Mouse (Mus musculus) hindbrain, postnatal 0 days (tissue): Measurements from ENCODE around the gene Ebf1. TPM values are rescaled to one million over a fixed set of nuclear protein-coding genes. Genes with fewer than 3 reads are reported as not detected.

Experiments
- ATAC-seq: fragments of 200-750 bp; cut with Nextera tagmentation; 2 replicates; pipeline ENCODE4 v1.8.0; 2017; ENCODE audit warnings: mild to moderate bottlenecking, moderate TSS enrichment, moderate library complexity
- DNase-seq: peaks from one replicate; pipeline ENCODE4 v3.0.0-alpha.2; 2015; ENCODE audit warnings: low spot score
- H3K27ac ChIP-seq: fragments of 300-500 bp; sonication (generic); 2 replicates; pipeline ENCODE4 v1.5.1; 2014; ENCODE audit warnings: mild to moderate bottlenecking
- H3K27me3 ChIP-seq: fragments of 300-500 bp; sonication (generic); 2 replicates; pipeline ENCODE4 v1.6.1; 2014; ENCODE audit warnings: low read length, mixed read lengths; ENCODE audit not compliant: insufficient read depth
- H3K36me3 ChIP-seq: fragments of 300-500 bp; sonication (generic); 2 replicates; pipeline ENCODE4 v1.6.1; 2014; ENCODE audit warnings: low read length, mixed read lengths; ENCODE audit not compliant: insufficient read depth
- H3K4me1 ChIP-seq: fragments of 300-500 bp; sonication (generic); 2 replicates; pipeline ENCODE4 v1.6.1; 2014; ENCODE audit warnings: antibody characterized with exemption, low read length, mixed read lengths; ENCODE audit not compliant: insufficient read depth
- H3K4me2 ChIP-seq: fragments of 300-500 bp; sonication (generic); 2 replicates; pipeline ENCODE4 v1.6.1; 2014; ENCODE audit warnings: low read depth, mild to moderate bottlenecking, low read length, moderate library complexity, mixed read lengths
- H3K4me3 ChIP-seq: fragments of 300-500 bp; sonication (generic); 2 replicates; pipeline ENCODE4 v1.5.1; 2014; ENCODE audit warnings: low read length
- H3K9ac ChIP-seq: fragments of 300-500 bp; sonication (generic); replicated peaks from 2 replicates; pipeline ENCODE4 v1.6.1; 2014; ENCODE audit warnings: mild to moderate bottlenecking, low read length, moderate library complexity, mixed read lengths
- H3K9me3 ChIP-seq: fragments of 300-500 bp; sonication (generic); 2 replicates; pipeline ENCODE4 v1.6.1; 2016; ENCODE audit warnings: low read length, mixed read lengths
- CTCF ChIP-seq: IDR thresholded peaks from 2 replicates; pipeline ENCODE4 v1.5.1; 2016; ENCODE audit warnings: antibody characterized with exemption, control low read depth, low read depth
- WGBS: fragments of 180-500 bp; shearing (Covaris S2); extraction: QIAGEN DNeasy Blood & Tissue Kit; methylation state at CpG from one replicate; pipeline ENCODE4 v1.1.7; 2014; 5-methylcytosine and 5-hydroxymethylcytosine counted together
- polyA plus RNA-seq: library from polyadenylated mRNA; unstranded; fragments of >200 nt; fragmentation: Nextera tagmentation; extraction: Ambion mirVana; gene quantifications from 2 replicates; pipeline ENCODE4 v1.2.1, GENCODE M21; 2015
- total RNA-seq: library from RNA; depleted of rRNA; stranded (reverse); fragments of >200 nt; gene quantifications from 2 replicates; pipeline ENCODE4 v1.2.3, GENCODE M21; 2014

Gene Ebf1
- total and polyA plus RNA-seq, 2 experiments from 2014 or later = 67.1 to 71.7 TPM

DNA sequence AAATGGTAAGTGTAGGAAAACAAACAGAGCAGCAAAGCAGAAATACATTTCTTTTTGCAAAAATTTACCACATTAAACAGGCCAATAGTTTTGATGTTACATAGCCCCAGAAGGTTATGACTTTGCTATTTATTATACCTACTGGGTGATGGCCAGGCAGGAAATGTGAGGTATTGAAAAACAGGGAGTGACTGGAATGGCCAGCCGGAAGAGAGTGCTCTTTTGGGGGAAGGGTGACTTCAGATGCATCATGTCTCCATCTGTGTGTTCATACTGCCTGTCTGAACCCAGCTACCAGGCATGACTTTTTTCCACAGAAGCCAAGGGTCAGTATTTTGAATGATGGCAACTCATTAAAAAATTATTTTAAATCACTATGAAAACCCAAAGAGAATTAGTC, 84.7 kb downstream of the Ebf1 start:
- H3K4me1 ChIP-seq = peaks cover 6% of the 10 kb centered on the region
- no peak overlapping the region for H3K4me2 ChIP-seq
- 74% methylated on average over 1 of the region's 1 CpGs for WGBS
- H3K4me3 ChIP-seq = no peak overlapping the region
- H3K27me3 ChIP-seq = no peaks in the 10 kb centered on the region
- no peaks in the 10 kb centered on the region for H3K9me3 ChIP-seq
- no peak for DNase-seq
- TF ChIP-seq CTCF = no peak
- ATAC-seq = no peak
- no peak overlapping the region for H3K9ac ChIP-seq
- no peak overlapping the region for H3K27ac ChIP-seq
- no peaks in the 10 kb centered on the region for H3K36me3 ChIP-seq

DNA sequence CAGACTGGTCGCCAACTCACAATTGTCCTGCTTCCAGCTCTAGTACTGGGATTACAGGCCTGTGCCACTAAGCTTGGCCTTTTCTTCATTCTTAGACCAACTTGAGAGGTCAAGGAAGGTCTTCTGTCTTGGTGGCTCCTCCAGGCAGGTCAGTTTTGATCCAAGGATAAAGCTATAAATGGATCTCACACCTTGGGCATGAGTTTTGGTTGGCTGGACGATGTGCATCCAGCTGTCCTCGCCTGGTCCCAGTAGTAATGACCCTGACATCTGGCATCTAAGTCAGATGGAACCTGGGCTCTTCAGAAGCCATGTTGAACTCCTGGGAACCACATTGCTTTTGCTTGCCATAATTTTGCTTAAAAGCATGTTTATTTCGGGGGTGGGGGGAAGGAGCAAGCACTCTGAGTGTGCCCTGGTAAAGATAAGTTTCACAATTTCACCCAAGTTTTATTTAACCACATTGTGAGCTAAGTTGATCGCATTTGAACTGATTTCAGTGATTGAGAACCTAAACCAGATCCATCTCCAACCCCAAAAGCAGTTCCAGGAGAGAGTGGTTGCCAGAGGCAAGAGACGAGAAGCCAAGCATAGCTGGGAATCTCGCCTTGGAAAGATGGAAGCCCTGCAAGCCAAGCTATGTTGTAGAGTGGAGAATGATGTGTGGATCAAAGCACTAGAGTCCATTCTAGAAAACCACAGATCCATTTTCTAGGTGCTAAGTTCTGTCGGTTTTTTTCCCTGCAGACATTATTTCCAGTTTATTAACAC, 85.8 kb downstream of the Ebf1 start:
- H3K4me1 ChIP-seq = no peaks in the 10 kb centered on the region
- no peak overlapping the region for H3K27ac ChIP-seq
- WGBS = 91% methylated on average over 8 of the region's 8 CpGs
- no peak overlapping the region for H3K4me2 ChIP-seq
- H3K9me3 ChIP-seq = no peaks in the 10 kb centered on the region
- no peak overlapping the region for H3K4me3 ChIP-seq
- TF ChIP-seq CTCF = no peak
- H3K9ac ChIP-seq = no peak overlapping the region
- no peak for DNase-seq
- no peaks in the 10 kb centered on the region for H3K36me3 ChIP-seq
- H3K27me3 ChIP-seq = no peaks in the 10 kb centered on the region
- ATAC-seq = no peak

DNA sequence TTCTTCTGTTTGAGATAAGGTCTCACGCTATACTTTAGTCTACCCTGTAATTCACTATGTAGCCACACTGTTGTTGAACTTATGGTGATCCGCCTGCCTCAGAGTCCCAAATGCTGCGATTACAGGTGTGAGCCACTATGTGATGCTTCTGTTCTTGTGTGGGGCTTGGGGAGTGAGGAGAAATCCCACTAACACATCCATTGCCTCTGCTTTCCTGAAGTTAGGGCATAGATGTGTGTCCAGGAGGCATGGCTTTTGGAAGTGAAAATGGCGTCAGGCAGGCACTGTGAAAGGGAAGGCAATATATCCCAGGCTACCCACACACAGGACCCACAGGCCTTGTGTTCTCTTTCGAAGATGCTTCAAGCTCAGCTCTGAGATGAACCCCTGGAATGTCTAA, 86.8 kb downstream of the Ebf1 start:
- ATAC-seq (no peak), DNase-seq (no peak)
- H3K27ac ChIP-seq = no peak overlapping the region
- no peak overlapping the region for H3K4me2 ChIP-seq
- no peak for TF ChIP-seq CTCF
- no peak overlapping the region for H3K4me3 ChIP-seq
- no peaks in the 10 kb centered on the region for H3K27me3 ChIP-seq
- H3K36me3 ChIP-seq = no peaks in the 10 kb centered on the region
- no peaks in the 10 kb centered on the region for H3K9me3 ChIP-seq
- WGBS = 93% methylated on average over 5 of the region's 5 CpGs
- no peak overlapping the region for H3K9ac ChIP-seq
- H3K4me1 ChIP-seq = no peaks in the 10 kb centered on the region

DNA sequence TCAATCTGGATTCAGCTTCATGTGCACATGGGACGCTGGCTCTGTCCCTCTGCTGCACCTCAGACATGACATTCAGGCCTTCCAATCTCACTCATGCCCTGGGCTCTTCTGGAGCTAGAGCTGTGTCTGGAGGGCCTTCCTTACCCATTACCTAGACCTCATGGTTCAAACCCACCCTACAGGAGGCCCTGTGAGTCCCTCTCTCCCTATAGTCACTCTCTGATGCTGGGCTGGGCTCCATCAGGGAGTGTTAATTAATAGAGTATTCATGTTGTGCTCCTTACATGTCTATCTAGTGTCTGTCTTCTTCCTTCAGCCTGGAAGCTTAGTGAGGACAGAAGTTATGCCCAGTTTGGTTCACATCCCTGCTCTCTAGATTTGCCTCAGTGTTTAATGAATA, 88.7 kb downstream of the Ebf1 start:
- 70% methylated on average over 1 of the region's 1 CpGs for WGBS
- no peak overlapping the region for H3K4me3 ChIP-seq
- ATAC-seq = no peak
- no peaks in the 10 kb centered on the region for H3K27me3 ChIP-seq
- no peaks in the 10 kb centered on the region for H3K4me1 ChIP-seq
- no peak for TF ChIP-seq CTCF
- H3K4me2 ChIP-seq = no peak overlapping the region
- no peak overlapping the region for H3K27ac ChIP-seq
- no peaks in the 10 kb centered on the region for H3K9me3 ChIP-seq
- H3K36me3 ChIP-seq = no peaks in the 10 kb centered on the region
- no peak for DNase-seq
- H3K9ac ChIP-seq = no peak overlapping the region

DNA sequence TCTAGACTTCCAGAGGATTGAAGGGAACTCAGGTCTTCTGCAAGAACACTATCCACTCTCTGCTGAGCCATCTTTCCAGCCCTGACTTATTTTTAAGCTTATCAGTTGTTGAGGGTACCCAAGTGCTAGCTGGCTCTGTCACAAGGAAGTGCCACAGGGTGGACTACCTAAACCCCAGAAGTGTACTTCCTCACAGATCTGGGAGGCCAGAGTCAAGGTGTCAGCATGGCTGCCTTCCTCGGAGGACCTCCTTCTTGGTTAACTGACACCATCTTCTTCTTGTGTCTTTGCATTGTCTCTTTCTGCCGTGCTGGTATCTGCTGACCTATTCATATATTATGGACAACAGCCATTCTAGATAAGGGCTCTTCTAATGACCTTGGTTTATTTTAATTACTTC, 89.3 kb downstream of the Ebf1 start:
- H3K9ac ChIP-seq = no peak overlapping the region
- no peak for TF ChIP-seq CTCF
- no peak overlapping the region for H3K4me3 ChIP-seq
- H3K9me3 ChIP-seq = no peaks in the 10 kb centered on the region
- 89% methylated on average over 2 of the region's 2 CpGs for WGBS
- H3K4me2 ChIP-seq = no peak overlapping the region
- no peaks in the 10 kb centered on the region for H3K4me1 ChIP-seq
- no peaks in the 10 kb centered on the region for H3K27me3 ChIP-seq
- no peak overlapping the region for H3K27ac ChIP-seq
- ATAC-seq (no peak), DNase-seq (no peak)
- no peaks in the 10 kb centered on the region for H3K36me3 ChIP-seq

DNA sequence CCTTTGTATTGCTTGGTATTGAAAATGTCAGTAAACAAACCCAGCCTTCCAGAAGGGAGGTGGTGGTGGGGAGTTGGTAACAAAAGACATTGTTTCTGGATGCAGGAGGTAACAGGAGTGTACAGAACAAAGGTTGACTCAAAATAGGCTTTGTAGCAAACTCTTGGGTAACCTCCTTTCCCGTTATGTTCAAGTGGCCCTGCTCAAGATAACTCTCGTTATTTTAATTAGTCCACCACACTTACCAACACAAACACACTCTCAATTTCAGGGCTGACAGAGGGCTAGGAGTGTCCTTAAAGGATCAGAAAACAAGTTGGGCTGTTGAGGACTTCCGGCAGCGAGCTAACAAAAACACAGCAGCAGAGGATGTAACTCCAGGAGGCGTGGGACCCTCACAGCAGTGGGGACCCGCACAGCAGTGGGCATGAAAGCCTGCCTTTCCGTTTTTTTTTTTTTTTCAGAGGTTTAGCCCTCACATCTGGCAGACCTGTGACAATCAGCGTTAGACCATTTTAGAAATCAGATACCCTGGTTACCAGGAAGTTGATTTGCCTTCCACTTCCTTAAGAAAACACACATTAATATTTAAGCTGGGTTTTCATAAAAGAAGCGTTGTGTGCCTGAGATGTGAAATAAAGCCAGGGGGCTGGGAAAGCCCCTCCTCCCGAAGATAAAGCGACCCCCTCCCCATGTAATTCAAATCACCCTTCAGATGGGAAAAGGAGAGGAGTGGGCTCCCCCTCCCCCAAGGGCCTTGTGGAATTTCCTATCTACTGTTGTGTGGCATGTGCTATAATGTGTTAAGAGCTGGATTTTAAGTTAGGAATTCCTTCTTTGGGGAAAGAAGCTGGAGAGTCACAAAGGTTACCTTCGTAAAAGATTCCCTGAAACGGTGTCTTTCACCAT, 90.5 kb downstream of the Ebf1 start:
- Histone ChIP-seq H3K36me3 (no peaks in the 10 kb centered on the region), H3K4me2 (0 out of 2 replicates have a peak overlapping the region, but pooled peaks have one; percentile 2), H3K27me3 (no peaks in the 10 kb centered on the region), H3K4me1 (no peaks in the 10 kb centered on the region), H3K9me3 (no peaks in the 10 kb centered on the region), H3K4me3 (no peak overlapping the region), H3K27ac (no peak overlapping the region), H3K9ac (no peak overlapping the region)
- DNase-seq (no peak), ATAC-seq (no peak)
- TF ChIP-seq CTCF = no peak
- 23% methylated on average over 13 of the region's 13 CpGs for WGBS

DNA sequence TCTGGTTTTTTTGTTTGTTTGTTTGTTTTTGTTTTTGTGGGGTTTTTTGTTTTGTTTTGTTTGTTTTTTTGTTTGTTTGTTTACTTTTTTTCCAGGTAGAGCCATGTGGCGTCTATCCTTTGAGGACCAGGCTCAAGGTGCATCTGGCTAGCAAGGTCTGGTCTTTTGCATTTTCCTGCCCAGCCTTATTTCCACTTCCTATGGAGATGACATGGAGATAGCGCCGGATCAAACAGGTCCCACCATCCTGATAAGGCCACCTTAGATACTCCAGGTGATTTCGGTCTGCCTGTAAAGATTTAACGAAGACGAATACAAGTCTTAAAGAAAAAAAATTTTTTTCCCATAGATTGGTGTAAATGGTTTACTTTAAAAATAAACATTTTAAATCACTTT, 91.2 kb downstream of the Ebf1 start:
- Histone ChIP-seq H3K27me3 (no peaks in the 10 kb centered on the region), H3K9me3 (no peaks in the 10 kb centered on the region), H3K27ac (no peak overlapping the region), H3K4me2 (no peak overlapping the region), H3K36me3 (no peaks in the 10 kb centered on the region), H3K4me1 (no peaks in the 10 kb centered on the region), H3K9ac (no peak overlapping the region), H3K4me3 (no peak overlapping the region)
- DNase-seq = no peak
- TF ChIP-seq CTCF = no peak
- 79% methylated on average over 6 of the region's 6 CpGs for WGBS
- ATAC-seq = no peak
